Mouse (Mus musculus) common myeloid progenitor, adult 5-6 weeks (primary cell): ENCODE results near the gene Sgsm1. TPM values are rescaled to one million over a fixed set of nuclear protein-coding genes. Genes with fewer than 3 reads are reported as not detected.

ENCODE experiments used
- ATAC-seq: replicated peaks from 2 replicates; pipeline ENCODE4 v1.8.0; 2016; ENCODE audit warnings: low read depth, mild to moderate bottlenecking, moderate TSS enrichment, inconsistent platforms; ENCODE audit not compliant: poor library complexity, severe bottlenecking
- total RNA-seq: library from RNA; stranded (forward); fragments of 200-1000, 187-1606 nt; gene quantifications from 2 replicates; pipeline ENCODE4 v1.2.3, GENCODE M21; 2017

The Sgsm1 gene
- total RNA-seq, 1 experiment from 2014 or later, result 3.7 TPM

DNA sequence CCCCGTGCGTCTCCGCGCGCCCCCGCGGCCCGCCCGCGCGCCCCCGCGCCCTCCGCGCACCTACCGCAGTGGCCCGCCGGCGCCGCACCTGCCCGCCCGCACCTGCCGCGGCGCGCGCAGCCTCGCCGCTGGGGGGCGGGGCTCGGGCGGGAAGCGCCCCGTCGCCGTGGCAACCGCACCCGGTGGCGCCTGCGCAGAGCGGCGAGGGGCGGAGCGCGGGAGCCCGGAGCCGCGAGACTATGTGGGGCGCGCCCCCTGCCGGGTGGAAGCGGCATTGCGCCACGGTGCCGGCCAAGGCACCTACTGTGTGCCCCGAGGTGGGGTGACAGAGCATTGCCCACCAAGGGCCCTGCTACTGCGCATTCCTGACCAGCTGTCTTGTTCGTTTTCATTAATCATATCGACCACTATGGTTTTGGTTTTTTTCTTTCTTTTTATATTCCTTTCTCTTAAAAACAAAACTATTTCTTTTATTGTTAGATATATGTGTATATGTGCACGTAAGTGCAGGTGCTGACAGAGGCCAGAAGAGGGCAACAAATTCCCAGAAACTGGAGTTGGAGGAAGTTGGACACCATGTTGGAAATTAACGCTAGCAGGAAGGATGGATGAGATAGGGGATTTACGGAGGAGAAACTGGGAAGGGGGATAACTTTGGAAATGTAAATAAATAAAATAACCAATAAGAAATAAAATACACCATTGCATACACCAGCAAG is 89.3 kb downstream of the Sgsm1 start, which contains the start of gene 2900026A02Rik:
TSS of gene 2900026A02Rik (minus strand) at position 90 of the 719 bp plus-strand sequence.
- peak; percentile 71 for ATAC-seq

DNA sequence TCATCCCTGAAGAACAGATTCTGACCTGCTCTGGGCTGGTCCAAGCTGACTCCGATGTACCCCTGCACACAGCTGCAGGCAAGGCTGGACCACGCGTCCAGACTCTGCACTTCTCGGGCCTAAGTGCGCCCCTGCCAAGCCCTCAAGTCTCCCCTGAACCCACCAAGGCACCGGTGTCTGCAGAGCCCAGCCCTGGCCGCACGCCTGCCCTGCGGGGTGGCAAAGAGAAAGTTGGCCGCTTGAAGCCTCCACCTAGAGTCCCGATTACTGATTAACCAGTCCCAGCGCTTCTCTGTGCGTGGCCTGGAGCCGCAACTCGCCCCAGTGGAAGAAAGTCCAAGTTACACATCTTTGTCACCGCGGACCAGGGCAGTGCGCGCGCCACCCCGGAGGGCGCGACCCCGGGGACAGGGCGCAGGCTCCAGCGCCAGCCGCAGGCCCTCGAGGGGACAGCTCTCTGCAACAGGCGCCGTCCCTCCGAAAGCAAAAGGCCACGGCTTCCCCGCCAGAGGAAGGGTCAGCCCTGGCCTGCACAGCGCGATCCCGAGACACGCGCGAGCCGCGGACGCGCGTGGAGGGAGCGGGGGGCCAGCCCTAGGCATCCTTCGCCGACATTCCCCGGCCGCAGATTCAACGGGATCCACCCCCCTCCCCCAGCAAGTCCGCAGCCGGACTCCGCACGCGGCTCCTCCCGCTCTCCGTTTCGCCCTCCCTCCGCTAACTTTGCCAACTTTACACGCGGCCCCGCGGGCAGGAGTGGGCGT is 90.0 kb downstream of the Sgsm1 start:
- ATAC-seq, result peak; percentile 50

DNA sequence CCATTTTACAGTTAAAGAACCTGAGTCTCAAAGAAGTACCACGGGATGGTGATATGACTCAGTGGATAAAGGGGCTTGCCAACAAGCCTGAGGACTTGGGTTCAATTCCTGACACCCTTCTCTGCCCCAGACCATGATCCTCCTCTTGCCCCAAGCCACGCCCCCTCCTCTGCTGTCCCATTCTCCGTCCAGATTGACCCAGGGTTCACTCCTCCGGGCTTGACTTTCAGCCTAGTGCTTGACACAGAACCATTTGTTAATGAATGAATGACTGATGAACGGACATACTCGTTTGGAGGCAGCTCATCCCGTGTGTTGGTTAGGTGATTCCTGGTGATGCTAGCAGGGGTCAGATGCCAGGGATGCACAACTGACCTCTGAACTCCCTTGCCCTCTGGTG is 90.7 kb downstream of the Sgsm1 start:
- no peak for ATAC-seq

DNA sequence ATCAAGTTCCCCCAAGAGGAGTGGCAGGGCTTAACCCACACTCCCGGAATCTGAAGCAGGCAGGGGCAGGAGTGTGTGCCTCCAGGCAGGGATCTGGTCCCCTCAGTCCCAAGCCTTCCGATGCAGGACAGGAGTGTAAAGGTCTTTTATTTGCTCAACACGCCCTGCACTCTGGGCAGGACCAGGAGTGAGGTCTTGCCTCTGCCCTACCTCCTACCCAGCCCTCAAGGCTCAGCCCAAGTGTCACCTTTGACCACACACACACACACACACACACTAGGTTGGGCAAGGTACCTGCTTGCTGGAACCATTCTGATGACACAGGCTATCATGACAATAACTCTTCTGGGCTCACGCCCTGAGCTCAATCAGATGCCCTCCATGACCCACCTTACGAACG is 91.1 kb downstream of the Sgsm1 start:
- ATAC-seq, result no peak

DNA sequence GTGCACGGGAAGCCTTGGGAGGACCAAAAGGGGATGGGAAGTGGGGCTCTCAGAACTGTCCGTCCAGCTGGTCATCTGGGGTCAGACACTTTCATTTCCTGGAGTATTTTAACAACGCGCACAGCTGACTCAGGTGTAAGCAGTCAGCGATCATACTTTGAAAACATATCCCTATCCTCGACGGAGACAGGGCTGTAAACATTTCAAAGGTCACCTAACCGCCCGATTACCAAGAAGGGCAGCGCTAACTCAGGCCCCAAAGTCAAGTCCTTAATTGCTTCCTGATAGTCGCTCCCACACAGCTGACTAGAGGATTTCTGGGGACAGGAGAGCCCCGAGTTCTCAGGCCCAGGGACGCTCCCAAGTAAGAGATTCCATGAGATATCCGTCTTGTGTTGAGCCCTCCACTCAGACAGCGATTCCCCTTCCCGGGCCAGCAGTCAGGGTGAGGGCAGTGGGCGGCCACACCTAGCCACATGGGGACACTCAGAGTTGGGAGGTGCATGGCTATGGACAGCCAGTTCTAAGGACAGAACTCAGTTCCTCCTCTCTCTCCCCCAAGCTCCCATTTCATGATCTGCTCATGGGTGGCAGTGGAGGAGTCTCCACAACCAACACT is 91.9 kb downstream of the Sgsm1 start:
- ATAC-seq, result no peak

DNA sequence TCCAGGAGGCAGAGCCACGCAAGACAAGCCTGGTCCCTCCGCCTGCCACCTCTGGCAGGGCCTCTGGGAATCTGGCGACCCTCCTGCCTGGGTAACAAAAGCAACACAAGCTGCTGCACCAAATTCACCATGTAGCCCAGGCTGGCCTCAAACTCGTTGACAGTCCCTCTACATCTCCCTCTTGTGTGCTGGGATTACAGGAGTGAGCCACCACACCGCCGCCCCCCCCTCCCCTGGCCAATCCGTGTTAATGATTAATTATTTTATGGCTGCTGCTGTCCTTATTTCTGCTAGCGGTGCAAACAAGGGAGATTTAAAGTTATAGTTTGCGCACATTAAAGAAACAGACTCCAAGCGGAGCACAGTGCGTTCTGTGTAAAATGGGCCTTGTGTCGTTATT is 93.5 kb downstream of the Sgsm1 start:
- ATAC-seq, result no peak

DNA sequence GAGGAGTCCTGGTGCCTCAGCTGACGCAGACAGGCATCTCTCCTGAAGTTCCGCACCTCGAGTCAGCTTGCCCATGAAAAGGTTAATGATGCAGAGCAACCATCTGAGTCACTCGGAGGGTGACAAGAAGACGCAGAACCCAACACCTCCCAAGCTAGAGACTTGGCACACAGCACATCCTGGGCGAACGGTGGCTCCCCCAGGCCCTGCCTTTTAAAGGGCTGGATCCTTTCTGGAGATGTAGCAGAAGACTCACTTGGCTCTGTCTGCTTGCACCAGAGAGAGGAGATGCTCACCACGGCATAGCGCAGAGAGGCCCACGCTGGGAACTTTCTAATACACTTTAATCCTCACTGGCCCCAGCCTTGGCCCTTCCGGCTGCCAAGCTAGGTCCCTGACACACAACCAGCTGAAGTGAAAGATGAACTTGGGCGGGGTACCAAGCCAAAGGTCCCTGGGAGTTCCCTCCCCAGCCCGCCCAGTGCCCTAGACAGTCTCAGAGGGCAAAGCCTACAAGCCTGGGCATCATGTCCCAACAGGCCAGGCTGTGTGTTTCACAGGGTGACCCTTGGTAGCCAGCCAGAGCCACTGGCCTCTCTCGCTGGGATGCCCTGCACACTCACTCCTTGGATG is 94.1 kb downstream of the Sgsm1 start:
- no peak for ATAC-seq

DNA sequence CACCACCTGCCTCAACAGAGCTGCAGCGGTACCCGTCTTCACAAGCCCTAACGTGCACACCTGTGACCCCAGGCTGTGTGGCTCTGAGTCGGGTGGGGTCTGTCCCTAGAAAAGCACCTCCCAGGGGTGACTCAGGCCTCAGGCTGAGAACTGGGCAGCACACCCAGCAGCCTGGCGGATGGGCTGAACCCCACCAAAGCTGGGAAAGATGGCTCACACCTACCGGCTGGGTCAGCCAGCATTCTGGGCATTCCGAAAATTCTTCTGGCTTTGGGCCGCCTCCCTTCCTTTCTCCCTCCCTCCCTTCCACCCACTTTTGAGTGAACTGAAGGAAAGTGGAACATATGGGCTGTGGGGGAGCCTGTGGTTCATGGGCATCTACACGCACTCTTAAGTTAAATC is 95.0 kb downstream of the Sgsm1 start:
- ATAC-seq, result no peak

DNA sequence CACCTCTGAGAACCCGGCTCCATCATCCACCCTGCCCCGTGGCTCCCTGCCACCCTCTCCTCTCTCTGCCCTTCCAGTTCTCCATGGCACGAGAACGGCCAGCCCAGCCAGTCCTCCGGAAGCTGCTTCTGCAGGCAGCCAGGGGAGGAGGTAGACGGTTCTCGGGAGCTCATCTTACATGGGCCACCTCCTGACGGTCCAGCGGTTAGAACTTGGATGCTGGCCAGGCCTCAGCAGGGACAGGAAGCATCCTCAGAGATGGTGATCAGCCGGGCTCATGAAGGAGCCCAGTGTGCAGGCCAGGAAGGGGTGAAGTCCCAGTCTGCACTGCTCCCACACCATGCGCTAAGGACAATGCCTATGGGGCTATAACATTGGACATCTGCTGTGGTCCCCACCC is 96.1 kb downstream of the Sgsm1 start:
- ATAC-seq, result peak; percentile 61

DNA sequence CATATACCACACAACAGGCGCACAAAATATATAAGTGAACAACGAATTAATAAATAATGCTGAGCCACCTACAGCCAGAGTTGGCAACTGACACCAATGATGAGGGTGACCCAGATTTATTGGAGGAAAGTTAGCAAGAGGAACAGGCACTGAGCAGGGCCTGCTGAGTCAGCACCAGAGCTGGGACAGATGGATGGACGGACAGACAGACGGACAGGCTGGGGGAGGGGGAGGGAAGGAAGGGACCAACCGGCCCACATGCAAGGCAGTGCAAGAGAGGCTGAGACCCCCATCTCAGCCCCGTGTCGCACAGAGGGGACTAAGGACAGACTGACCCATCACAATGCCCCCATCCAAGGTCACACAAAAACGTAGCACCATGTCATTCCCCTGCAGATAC is 96.5 kb downstream of the Sgsm1 start:
- ATAC-seq, result no peak

DNA sequence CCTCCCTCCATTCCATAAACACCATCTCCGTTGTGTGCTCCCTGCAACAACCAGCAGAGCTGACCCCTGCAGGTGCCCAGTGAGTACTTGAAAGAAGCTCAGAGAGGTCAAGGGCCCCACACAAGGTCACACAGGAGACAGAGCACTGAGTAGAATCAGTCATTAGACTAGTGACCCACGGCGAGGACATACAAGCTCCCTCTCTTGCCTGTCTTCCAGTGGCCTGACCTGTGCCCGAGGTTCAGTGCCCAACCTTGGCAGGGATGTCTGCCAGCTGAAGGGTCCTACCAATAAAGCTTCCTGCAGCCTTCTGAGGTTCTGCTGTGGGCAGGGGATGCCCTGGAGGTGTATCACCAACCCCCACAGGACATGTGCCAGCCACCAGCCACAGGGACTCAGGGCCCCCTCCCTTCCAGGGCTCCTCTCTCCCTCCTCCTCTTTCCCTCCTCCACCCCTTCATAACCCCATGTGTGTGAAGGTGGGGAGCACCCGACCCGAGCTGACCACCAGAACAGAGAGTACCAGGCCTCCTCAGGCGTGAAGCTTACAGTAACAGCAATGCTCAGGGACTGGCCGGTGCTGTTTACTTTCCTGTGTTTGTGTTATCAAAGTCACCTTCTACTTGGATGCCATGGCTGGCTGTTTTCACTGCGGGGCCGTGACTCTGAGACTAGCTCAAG is 98.3 kb downstream of the Sgsm1 start:
- ATAC-seq, result no peak

DNA sequence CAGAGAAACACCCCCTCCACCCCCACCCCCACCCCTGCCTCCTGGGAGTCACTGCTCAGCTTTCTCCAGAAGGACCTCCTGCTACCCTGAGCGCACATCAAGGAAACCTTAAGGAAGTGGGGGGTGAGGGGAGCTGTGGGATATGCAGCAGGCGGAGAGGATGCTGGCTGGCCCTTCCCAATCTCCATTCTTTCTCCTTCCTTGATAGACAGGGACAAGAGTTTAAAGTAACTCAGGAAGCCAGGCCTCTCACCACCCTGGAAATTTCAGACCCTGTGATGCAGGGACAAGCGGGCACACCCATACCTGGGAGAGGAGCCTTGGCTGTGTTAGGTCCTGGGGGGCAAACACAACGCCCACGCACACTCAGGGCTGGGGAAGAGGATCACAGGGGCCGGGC is 100.3 kb downstream of the Sgsm1 start:
- ATAC-seq, result no peak

DNA sequence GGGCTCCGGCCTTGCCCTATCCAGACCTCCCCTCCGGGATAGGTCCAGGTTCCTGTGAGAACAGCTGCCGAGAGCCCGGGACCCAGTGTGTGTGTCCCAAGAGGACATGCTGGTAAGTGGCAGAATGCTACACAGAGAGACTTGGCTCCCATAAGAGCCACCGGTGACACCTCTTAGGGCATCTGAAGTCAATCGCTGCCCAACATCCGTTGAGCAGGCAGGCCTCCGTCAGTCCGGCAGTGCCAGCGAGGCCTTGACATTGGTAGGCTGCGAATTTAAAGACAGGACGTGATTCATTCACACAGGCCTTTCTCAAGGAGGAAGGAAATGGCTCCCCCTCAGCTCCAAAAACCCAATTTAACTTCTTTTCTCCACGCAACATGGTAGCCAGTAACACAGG is 100.7 kb downstream of the Sgsm1 start:
- peak; percentile 31; the same call in 1 of the 2 replicates for ATAC-seq

DNA sequence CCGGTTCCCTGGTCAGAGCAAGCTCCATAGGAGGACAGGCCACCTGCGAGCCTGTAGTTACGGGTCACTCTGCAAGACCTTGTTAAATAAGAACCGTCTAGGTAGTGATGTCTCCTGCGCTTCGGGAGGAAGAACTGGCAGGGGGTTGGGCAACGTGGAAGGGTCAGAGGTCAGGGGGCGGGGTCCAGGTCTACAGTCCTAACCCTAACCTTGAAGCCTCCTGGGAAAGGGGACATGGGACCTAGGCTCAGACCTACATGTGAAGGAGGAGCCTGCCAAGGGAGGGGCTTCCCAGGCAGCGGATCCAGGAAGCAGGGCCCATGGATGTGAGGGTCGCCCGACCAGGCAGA is 101.2 kb downstream of the Sgsm1 start:
- ATAC-seq, result no peak

DNA sequence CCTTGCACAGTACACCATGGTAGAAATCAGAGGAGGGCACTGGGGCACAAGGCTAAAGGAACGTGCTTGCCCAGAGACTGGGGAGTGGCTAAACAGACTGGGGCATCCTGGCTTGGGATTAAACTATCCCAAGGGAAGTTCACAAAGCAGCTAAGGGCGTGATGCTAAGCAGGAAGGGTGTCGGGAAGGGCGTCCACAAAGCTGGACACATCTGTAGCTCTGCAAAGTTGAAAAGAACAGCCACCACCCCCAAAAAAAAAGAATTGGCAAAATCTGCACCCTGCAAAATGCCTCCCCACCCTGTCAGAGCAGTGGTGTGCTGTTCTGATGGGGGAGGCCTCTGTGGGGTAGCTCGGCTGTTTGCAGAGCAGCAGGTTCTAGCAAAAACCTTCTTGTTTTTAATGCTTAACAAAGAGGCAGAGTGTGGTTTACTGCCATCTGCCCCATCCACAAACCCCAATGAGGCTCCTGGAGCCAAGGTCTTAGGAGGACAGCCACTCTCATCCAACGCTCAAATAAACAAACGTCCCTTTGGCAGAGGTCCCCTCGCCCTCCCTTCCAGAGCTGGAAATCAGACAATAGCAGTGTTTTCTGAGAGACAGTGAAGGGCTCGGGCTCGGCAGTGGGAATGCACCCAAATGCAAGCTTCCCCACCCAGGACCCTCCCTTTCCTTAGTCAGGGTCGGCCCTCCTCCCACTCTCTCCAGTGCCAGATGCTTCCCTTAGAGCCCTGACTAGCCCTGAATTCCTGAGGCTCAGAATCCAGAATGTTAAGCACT is 101.8 kb downstream of the Sgsm1 start:
- ATAC-seq, result no peak

DNA sequence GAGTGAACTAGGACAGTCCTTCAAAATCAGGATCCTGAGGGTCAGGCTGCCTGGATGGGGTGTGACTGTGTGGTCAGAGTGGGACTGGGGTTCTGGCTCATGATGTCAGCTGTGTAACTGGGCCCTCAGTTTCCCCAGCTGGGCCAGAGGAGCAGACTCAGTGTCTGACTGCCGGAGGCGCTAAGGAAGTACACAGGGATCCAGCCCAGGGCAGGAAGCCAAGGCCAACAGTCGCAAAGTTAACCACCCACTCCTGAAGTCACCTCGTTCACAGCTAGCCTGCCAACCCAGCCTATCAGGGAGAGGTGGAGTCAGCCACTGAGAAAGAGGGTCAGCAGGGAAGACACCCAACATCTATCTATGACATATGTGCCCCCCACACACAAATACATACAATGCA is 102.5 kb downstream of the Sgsm1 start:
- no peak for ATAC-seq

DNA sequence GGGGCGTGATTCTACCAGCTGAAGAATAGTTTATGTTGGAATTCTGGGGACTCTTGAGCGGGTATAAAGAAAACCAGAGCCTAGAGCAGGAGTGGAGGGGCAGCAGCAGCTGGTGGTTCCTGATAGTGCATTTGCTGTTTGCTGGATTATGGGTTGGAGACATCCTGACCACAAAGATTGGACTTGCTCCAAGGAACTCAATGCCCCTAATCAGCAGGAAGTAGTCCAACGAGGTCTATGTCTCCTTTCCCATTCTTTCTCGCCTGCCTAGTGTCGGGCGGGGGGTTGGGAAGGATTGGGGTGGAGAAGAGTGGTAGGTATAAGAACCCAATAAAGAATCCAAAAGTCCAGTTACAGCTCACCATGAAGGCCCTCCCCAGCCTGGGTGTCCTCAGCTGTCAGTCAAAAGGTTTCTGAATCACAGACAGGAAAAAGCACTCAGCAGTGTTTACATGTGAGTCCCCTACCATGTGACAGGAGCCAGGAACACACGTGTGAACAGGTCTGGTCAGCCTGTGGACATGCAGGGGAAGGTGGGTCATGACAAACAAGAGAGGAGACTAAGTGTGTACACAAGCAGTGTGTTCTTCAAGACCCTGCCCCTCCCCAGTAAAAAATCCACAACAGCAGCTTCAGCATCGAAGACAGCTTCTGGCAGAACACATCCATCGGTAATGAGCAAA is 103.8 kb downstream of the Sgsm1 start:
- peak; percentile 76 for ATAC-seq

DNA sequence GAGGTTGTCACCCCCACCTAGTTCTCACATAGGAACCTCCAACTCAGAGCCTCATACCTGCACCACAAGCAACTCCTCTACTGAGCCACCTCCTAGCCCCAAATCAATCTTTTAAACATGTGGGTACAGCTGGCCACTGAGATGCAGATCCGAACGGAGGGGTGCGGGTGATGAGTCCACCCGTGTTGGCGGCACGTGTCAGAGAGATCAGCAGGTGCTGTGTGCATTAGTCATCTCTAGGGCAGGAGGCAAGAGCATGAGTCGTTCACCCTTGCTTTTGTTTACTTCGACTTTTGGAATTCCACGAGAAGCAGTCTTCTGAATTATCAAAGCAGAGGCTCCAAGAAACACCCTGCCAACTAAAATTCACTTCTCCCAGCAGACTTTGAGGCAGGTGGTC is 106.4 kb downstream of the Sgsm1 start:
- ATAC-seq, result no peak

DNA sequence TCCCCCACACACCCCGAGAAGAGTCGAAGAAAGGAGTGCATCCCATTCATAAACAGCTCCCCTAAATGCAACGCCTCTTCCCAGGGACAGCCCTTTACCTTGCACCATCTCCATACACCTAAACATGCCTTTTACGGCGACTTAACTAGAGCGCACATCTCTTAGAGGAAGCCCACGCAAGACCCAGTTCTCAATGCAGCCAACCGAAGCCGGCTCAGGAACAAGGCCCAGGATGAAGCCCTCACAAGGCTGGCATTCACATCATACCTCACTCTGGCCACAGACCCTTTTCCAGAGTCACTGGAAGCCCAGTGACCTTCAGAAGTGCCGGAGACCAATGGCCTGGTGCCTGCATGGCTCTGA is 110.8 kb downstream of the Sgsm1 start:
- ATAC-seq, result no peak
